Mouse (Mus musculus) right cerebral cortex, postnatal 36 days (tissue): ENCODE data around the gene Nxt1.
A peak's percentile ranks its signal among the peaks of the same experiment; 100 is the strongest.

ENCODE experiments used
- DNase-seq, 2 experiments: peaks; one replicate each; pipeline ENCODE4 v3.0.0; 2022; ENCODE audit warnings: low spot score in 2 of 2, mixed read lengths in 1 of 2

Nxt1 gene

GRCm38 (mm10) chr2:148672199-148673096, at the start of gene Nxt1:
Gene Nxt1, plus strand, starts transcription at chr2:148672601.
- DNase-seq, result peak; percentile 97 to 98

- DNase-seq, result no peak
Observed at GRCm38 (mm10) chr2:148623067-148623466, 49.3 kb upstream of the Nxt1 start.

- no peak for DNase-seq
Observed at GRCm38 (mm10) chr2:148624484-148624883, 47.9 kb upstream of the Nxt1 start.

- DNase-seq, result peak in 1 of 2 experiments; percentile 4
Observed at GRCm38 (mm10) chr2:148627011-148627471, 45.4 kb upstream of the Nxt1 start.

GRCm38 (mm10) chr2:148631011-148631410, 41.4 kb upstream of the Nxt1 start:
- no peak for DNase-seq

- no peak for DNase-seq
Observed at GRCm38 (mm10) chr2:148631602-148632001, 40.8 kb upstream of the Nxt1 start.

- peak; percentile 16 to 28 for DNase-seq
Observed at GRCm38 (mm10) chr2:148634466-148634865, 37.9 kb upstream of the Nxt1 start.

- no peak for DNase-seq
Observed at GRCm38 (mm10) chr2:148642610-148643370, 29.6 kb upstream of the Nxt1 start.

GRCm38 (mm10) chr2:148644421-148645000, 27.9 kb upstream of the Nxt1 start:
- DNase-seq, result no peak

GRCm38 (mm10) chr2:148650587-148651357, 21.6 kb upstream of the Nxt1 start:
- DNase-seq, result no peak

- peak; percentile 62 to 66 for DNase-seq
Observed at GRCm38 (mm10) chr2:148654961-148655360, 17.4 kb upstream of the Nxt1 start.

GRCm38 (mm10) chr2:148663458-148663857, 8.9 kb upstream of the Nxt1 start:
- DNase-seq, result no peak

- peak; percentile 79 for DNase-seq
Observed at GRCm38 (mm10) chr2:148677801-148678200, 5.4 kb downstream of the Nxt1 start.

- peak; percentile 40 to 56 for DNase-seq
Observed at GRCm38 (mm10) chr2:148679346-148679745, 6.9 kb downstream of the Nxt1 start.

- DNase-seq, result peak; percentile 99
Observed at GRCm38 (mm10) chr2:148680775-148681291, 8.4 kb downstream of the Nxt1 start, which contains the start of gene Gzf1. Gene Gzf1, plus strand, starts transcription at chr2:148681023.

GRCm38 (mm10) chr2:148681461-148681891, 9.1 kb downstream of the Nxt1 start:
- peak in 1 of 2 experiments; percentile 27 for DNase-seq

GRCm38 (mm10) chr2:148683031-148683430, 10.6 kb downstream of the Nxt1 start:
- DNase-seq, result no peak

- DNase-seq, result no peak
Observed at GRCm38 (mm10) chr2:148684972-148685371, 12.6 kb downstream of the Nxt1 start.

GRCm38 (mm10) chr2:148685709-148686108, 13.3 kb downstream of the Nxt1 start:
- DNase-seq, result no peak

GRCm38 (mm10) chr2:148686862-148687261, 14.5 kb downstream of the Nxt1 start:
- DNase-seq, result no peak

- no peak for DNase-seq
Observed at GRCm38 (mm10) chr2:148687971-148688370, 15.6 kb downstream of the Nxt1 start.
